Mouse (Mus musculus) midbrain, embryonic 12.5 days (tissue): Measurements from ENCODE around the gene Coq8a. TPM values are rescaled to one million over a fixed set of nuclear protein-coding genes. Genes with fewer than 3 reads are reported as not detected.

Experiments
- ATAC-seq: fragments of 200-750 bp; cut with Nextera tagmentation; 2 replicates; pipeline ENCODE4 v1.8.0; 2017; ENCODE audit warnings: low read depth, moderate TSS enrichment, moderate library complexity; ENCODE audit not compliant: low FRiP score
- H3K27ac ChIP-seq: fragments of 300-500 bp; sonication (generic); replicated peaks from 2 replicates; pipeline ENCODE4 v1.5.1; 2016; ENCODE audit warnings: mild to moderate bottlenecking
- H3K27me3 ChIP-seq: fragments of 300-500 bp; sonication (generic); 2 replicates; pipeline ENCODE4 v1.6.1; 2016; ENCODE audit warnings: mild to moderate bottlenecking
- H3K36me3 ChIP-seq: fragments of 300-500 bp; sonication (generic); 2 replicates; pipeline ENCODE4 v1.6.1; 2016
- H3K4me1 ChIP-seq: fragments of 300-500 bp; sonication (generic); 2 replicates; pipeline ENCODE4 v1.6.1; 2016
- H3K4me2 ChIP-seq: fragments of 300-500 bp; sonication (generic); replicated peaks from 2 replicates; pipeline ENCODE4 v1.6.1; 2016; ENCODE audit warnings: mild to moderate bottlenecking, moderate library complexity
- H3K4me3 ChIP-seq: fragments of 300-500 bp; sonication (generic); 2 replicates; pipeline ENCODE4 v1.5.1; 2016; ENCODE audit warnings: mild to moderate bottlenecking
- H3K9ac ChIP-seq: fragments of 300-500 bp; sonication (generic); replicated peaks from 2 replicates; pipeline ENCODE4 v1.6.1; 2016; ENCODE audit warnings: mild to moderate bottlenecking, moderate library complexity
- H3K9me3 ChIP-seq: fragments of 300-500 bp; sonication (generic); 2 replicates; pipeline ENCODE4 v1.6.1; 2016; ENCODE audit warnings: mild to moderate bottlenecking
- WGBS: fragments of 180-500 bp; shearing (Covaris S2); methylation state at CpG from one replicate; pipeline ENCODE4 v1.1.7; 2016; 5-methylcytosine and 5-hydroxymethylcytosine counted together
- polyA plus RNA-seq: library from polyadenylated mRNA; unstranded; fragments of >200 nt; fragmentation: Nextera tagmentation; extraction: Ambion mirVana; gene quantifications from 2 replicates; pipeline ENCODE4 v1.2.1, GENCODE M21; 2016

Coq8a gene
- polyA plus RNA-seq, 1 experiment from 2014 or later: 2.7 TPM

- Histone ChIP-seq H3K9ac (no peak overlapping the region), H3K36me3 (no peaks in the 10 kb centered on the region), H3K27me3 (no peaks in the 10 kb centered on the region), H3K9me3 (no peaks in the 10 kb centered on the region), H3K4me1 (no peaks in the 10 kb centered on the region), H3K4me3 (no peak overlapping the region), H3K27ac (no peak overlapping the region), H3K4me2 (no peak overlapping the region)
- ATAC-seq: no peak
- 77% methylated on average over 3 of the region's 3 CpGs for WGBS
These were observed 16.7 kb downstream of the Coq8a start for GRCm38 (mm10) chr1:180182731-180183130.

- no peak overlapping the region for H3K9ac ChIP-seq
- no peak overlapping the region for H3K27ac ChIP-seq
- no peaks in the 10 kb centered on the region for H3K27me3 ChIP-seq
- H3K4me1 ChIP-seq: no peaks in the 10 kb centered on the region
- WGBS: 89% methylated on average over 9 of the region's 9 CpGs
- H3K9me3 ChIP-seq: no peaks in the 10 kb centered on the region
- H3K4me3 ChIP-seq: no peak overlapping the region
- H3K4me2 ChIP-seq: no peak overlapping the region
- no peak for ATAC-seq
- no peaks in the 10 kb centered on the region for H3K36me3 ChIP-seq
These were observed 17.5 kb downstream of the Coq8a start for GRCm38 (mm10) chr1:180181966-180182319.

DNA sequence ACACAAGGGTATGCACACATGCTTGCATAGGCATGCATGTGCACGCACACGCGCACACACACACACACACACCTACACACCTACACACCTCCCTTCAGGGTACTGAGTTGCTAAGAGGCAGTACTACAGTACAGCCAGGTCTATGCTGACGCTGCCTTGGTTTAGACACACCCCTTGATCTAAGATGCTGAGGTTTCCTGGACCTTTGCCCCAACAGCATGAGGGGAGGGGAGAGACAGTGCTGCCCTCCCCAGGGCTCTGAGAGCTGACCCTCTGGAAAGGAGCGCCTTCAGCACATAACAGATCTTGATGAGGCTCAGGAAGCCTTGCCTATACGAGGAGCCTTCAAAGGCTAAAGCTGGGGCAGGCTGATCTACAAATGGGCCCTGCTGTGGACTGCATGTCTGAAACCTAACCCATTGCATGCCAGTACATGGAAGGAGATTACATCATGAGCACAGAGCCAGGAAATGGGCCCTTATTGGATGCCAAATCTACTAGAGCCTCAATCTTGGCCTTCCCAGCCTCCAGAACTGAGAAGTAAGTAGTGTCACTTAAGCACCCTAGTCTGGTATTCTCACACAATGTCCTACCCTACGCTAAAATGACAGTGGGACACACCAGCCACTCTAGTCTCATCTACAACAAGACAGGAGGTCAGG lies 18.0 kb downstream of the Coq8a start:
- H3K4me2 ChIP-seq: no peak overlapping the region
- H3K27me3 ChIP-seq: no peaks in the 10 kb centered on the region
- H3K9ac ChIP-seq: no peak overlapping the region
- no peaks in the 10 kb centered on the region for H3K4me1 ChIP-seq
- no peak overlapping the region for H3K4me3 ChIP-seq
- H3K27ac ChIP-seq: no peak overlapping the region
- no peak for ATAC-seq
- H3K9me3 ChIP-seq: no peaks in the 10 kb centered on the region
- H3K36me3 ChIP-seq: no peaks in the 10 kb centered on the region
- 82% methylated on average over 7 of the region's 7 CpGs for WGBS

DNA sequence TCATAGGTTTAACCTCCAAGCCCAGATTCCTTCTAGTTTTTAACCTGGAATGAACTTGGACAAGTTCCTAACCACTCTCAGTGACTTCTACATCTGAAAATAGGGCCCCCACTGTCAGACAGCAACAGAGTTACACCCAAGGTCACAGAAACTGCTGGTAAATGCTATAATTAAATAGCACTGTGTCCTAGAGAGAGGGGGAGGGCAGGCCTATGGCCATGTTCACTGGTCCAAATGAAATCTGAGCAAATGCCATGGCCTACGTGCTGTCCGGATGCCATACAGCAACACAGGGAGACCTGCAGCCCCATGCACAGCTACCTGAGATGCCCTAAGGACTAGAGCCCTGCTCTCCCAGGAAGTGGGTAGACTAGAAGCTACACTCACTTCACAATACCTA lies 19.6 kb downstream of the Coq8a start:
- no peak for ATAC-seq
- Histone ChIP-seq H3K9me3 (no peaks in the 10 kb centered on the region), H3K4me2 (no peak overlapping the region), H3K36me3 (no peaks in the 10 kb centered on the region), H3K27ac (no peak overlapping the region), H3K27me3 (no peaks in the 10 kb centered on the region), H3K9ac (no peak overlapping the region), H3K4me3 (no peak overlapping the region), H3K4me1 (no peaks in the 10 kb centered on the region)
- 86% methylated on average over 2 of the region's 2 CpGs for WGBS

GRCm38 (mm10) chr1:180179100-180179499 lies 20.3 kb downstream of the Coq8a start:
- Histone ChIP-seq H3K4me3 (no peak overlapping the region), H3K36me3 (no peaks in the 10 kb centered on the region), H3K4me1 (no peaks in the 10 kb centered on the region), H3K27ac (no peak overlapping the region), H3K4me2 (no peak overlapping the region), H3K27me3 (no peaks in the 10 kb centered on the region), H3K9ac (no peak overlapping the region), H3K9me3 (no peaks in the 10 kb centered on the region)
- 92% methylated on average over 4 of the region's 4 CpGs for WGBS
- ATAC-seq: no peak

DNA sequence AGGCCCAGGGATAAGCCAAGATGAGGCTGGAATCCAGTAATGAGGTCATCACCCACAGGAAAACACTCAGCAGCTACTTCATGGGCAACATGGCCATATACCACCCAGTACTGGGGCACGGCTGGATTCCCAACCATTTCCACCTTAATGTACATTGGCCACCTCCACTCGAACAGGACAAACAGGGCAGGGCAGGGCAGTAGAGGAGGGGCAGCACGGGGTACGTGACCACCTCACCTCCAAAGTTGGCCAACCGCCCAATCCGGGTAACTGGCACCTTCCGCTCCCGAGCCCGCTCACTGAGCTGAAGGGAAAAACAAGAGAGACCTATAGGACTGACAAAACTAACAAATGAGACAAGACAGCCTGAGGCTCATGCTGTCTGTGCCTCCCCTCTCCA lies 21.1 kb downstream of the Coq8a start:
- Histone ChIP-seq H3K27ac (no peak overlapping the region), H3K9me3 (no peaks in the 10 kb centered on the region), H3K4me2 (no peak overlapping the region), H3K27me3 (no peaks in the 10 kb centered on the region; the same call in 1 of the 2 replicates), H3K36me3 (no peaks in the 10 kb centered on the region), H3K9ac (no peak overlapping the region), H3K4me3 (no peak overlapping the region), H3K4me1 (no peaks in the 10 kb centered on the region)
- no peak for ATAC-seq
- 93% methylated on average over 9 of the region's 9 CpGs for WGBS

DNA sequence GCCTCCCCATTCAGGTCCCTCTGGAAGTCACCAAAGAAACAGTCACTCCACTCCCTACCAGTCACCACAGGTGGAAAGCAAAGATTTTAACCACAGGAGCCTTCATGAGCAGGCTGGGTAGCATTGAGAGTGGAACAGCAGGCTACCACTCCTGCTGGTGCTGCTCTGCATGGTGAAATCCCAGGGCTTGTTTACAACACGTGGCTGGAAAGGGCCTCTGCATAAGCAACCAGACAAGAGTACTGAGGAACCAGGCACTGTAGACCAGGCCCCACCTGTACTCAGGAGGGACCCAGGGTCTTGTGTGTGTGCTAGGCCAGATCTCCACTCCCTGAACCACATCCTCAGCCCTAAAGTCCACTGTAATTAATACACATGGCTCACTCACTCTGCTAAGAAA lies 22.6 kb downstream of the Coq8a start:
- Histone ChIP-seq H3K4me3 (no peak overlapping the region), H3K9me3 (no peaks in the 10 kb centered on the region), H3K27ac (no peak overlapping the region), H3K4me2 (no peak overlapping the region), H3K36me3 (no peaks in the 10 kb centered on the region), H3K27me3 (no peaks in the 10 kb centered on the region; the same call in 1 of the 2 replicates), H3K9ac (no peak overlapping the region), H3K4me1 (no peaks in the 10 kb centered on the region)
- ATAC-seq: no peak
- 0% methylated on average over 1 of the region's 1 CpGs for WGBS

DNA sequence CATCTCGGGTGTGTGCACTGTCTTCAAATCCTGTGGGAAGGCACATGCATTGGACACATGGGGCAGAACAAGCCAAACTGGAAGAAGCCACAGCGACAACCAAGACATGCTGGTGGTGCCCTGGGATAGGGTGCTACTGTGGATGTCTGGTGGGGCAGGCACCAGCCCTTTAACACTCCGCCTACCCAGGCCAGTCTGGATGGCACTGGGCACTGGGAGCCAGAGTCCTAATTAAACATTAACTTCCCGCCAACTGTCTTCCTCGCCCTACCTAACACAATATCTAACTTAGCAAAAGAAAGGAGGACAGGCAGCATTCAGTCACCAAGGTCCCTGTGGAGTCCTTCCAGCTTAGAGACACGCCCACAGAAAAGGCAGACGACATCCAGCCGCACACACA lies 23.8 kb downstream of the Coq8a start:
- Histone ChIP-seq H3K9ac (no peak overlapping the region), H3K36me3 (no peaks in the 10 kb centered on the region), H3K9me3 (no peaks in the 10 kb centered on the region), H3K27me3 (no peaks in the 10 kb centered on the region; the same call in 1 of the 2 replicates), H3K27ac (no peak overlapping the region), H3K4me3 (no peak overlapping the region), H3K4me1 (no peaks in the 10 kb centered on the region), H3K4me2 (no peak overlapping the region)
- 62% methylated on average over 8 of the region's 8 CpGs for WGBS
- ATAC-seq: no peak

- no peak overlapping the region for H3K4me2 ChIP-seq
- no peak for ATAC-seq
- H3K9ac ChIP-seq: no peak overlapping the region
- no peaks in the 10 kb centered on the region; the same call in 1 of the 2 replicates for H3K27me3 ChIP-seq
- no peaks in the 10 kb centered on the region for H3K4me1 ChIP-seq
- WGBS: 36% methylated on average over 3 of the region's 3 CpGs
- no peaks in the 10 kb centered on the region for H3K36me3 ChIP-seq
- H3K4me3 ChIP-seq: no peak overlapping the region
- H3K9me3 ChIP-seq: no peaks in the 10 kb centered on the region
- no peak overlapping the region for H3K27ac ChIP-seq
These were observed 24.2 kb downstream of the Coq8a start for GRCm38 (mm10) chr1:180175167-180175566.

DNA sequence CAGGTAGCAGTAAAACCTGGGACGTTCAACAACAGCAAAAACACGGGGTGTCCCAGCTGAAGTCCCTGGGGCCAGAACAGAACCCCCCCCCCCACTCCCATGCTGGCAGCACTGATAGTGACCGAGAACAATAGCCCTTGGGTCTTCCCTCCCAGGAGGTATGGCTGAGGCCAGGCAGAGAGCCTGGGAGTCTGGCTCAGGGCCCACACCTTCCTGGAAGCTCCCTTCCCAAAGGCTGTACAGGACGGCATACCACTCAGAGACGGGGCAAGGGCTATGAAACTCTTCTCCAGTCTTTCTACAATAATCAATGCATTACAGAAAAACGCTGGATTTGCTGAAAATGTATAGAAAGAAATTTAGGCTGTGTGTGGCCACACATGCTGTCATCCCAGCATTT lies 24.7 kb downstream of the Coq8a start:
- Histone ChIP-seq H3K4me3 (no peak overlapping the region), H3K9ac (no peak overlapping the region), H3K27me3 (no peaks in the 10 kb centered on the region; the same call in 1 of the 2 replicates), H3K36me3 (no peaks in the 10 kb centered on the region), H3K4me1 (no peaks in the 10 kb centered on the region), H3K4me2 (no peak overlapping the region), H3K27ac (no peak overlapping the region), H3K9me3 (no peaks in the 10 kb centered on the region)
- ATAC-seq: no peak
- WGBS: 70% methylated on average over 6 of the region's 6 CpGs

DNA sequence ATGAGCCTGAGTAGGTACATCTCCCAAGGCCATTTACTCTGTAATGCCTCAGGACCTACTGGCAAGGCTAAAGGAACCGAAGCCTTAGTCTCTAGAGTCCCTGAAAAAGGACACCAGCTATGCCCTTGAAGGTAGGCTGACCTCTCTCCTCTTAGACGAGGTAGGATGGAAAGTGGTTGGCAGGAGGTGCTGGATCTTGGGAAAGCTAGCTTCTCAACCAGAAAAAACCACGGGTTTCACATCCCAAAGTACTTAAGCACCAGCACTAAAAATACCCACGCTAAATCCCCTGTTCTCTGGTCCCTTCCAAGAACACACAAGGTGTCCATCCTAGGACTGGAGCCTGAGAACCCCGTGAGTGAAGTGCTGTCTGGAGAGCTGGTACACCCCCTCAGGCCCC lies 26.4 kb downstream of the Coq8a start:
- H3K27ac ChIP-seq: no peak overlapping the region
- H3K4me1 ChIP-seq: no peaks in the 10 kb centered on the region
- H3K4me3 ChIP-seq: no peak overlapping the region
- no peaks in the 10 kb centered on the region for H3K36me3 ChIP-seq
- no peak overlapping the region for H3K9ac ChIP-seq
- H3K4me2 ChIP-seq: no peak overlapping the region
- H3K27me3 ChIP-seq: no peaks in the 10 kb centered on the region; the same call in 1 of the 2 replicates
- WGBS: 81% methylated on average over 5 of the region's 5 CpGs
- no peaks in the 10 kb centered on the region for H3K9me3 ChIP-seq
- no peak for ATAC-seq

DNA sequence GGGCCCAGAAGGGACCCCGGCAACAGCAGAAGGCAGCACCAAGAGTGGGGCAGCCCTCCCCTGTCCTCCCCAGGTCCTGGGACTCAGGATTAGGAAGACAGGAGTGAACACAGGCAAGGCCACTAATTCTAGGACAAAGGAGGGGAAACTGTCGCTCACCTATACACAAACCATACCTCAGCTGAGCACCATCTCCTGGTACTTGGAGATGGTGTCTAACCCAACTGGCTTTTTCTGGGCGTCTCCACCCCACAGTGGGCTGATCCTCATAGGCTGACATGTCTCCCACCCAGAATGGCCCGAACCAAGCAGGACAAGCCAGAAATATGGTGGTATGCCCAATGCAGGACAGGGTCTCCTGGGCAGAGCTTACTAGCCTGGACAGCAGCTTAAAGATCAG lies 26.8 kb downstream of the Coq8a start:
- no peaks in the 10 kb centered on the region for H3K9me3 ChIP-seq
- no peak overlapping the region for H3K27ac ChIP-seq
- no peak overlapping the region for H3K4me3 ChIP-seq
- WGBS: 76% methylated on average over 4 of the region's 4 CpGs
- H3K4me1 ChIP-seq: no peaks in the 10 kb centered on the region
- H3K36me3 ChIP-seq: no peaks in the 10 kb centered on the region
- H3K9ac ChIP-seq: no peak overlapping the region
- H3K4me2 ChIP-seq: no peak overlapping the region
- H3K27me3 ChIP-seq: no peaks in the 10 kb centered on the region; the same call in 1 of the 2 replicates
- no peak for ATAC-seq

DNA sequence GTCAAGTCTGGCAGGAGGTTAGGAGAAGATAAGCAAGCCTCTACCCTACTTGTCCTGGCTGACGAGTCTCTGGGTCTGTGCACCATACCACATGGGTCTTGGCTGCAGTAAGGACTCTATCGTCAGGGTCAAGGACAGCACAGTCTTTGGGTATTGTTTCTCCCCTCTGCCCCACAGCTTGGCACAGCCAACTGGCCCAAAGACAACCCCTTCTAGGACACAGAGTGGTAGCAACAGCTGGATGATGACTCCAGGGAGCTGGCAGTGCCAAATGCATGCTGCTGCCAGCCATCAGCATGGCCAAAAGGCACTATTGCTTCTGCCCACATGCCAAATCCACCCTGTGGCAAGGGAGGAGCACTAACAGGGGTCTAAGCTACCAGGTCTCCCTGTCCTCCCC lies 27.5 kb downstream of the Coq8a start:
- Histone ChIP-seq H3K9me3 (no peaks in the 10 kb centered on the region), H3K9ac (no peak overlapping the region), H3K4me2 (no peak overlapping the region), H3K4me1 (no peaks in the 10 kb centered on the region), H3K4me3 (no peak overlapping the region), H3K36me3 (no peaks in the 10 kb centered on the region), H3K27ac (no peak overlapping the region), H3K27me3 (no peaks in the 10 kb centered on the region; the same call in 1 of the 2 replicates)
- 80% methylated on average over 2 of the region's 2 CpGs for WGBS
- no peak for ATAC-seq
